Mouse (Mus musculus) heart, embryonic 14.5 days (tissue): Measurements from ENCODE around the gene Dync2li1. TPM values are rescaled to one million over a fixed set of nuclear protein-coding genes. Genes with fewer than 3 reads are reported as not detected.

Experiments
- ATAC-seq: fragments of 200-750 bp; cut with Nextera tagmentation; 2 replicates; pipeline ENCODE4 v1.8.0; 2017; ENCODE audit warnings: low read depth, moderate TSS enrichment; ENCODE audit not compliant: insufficient number of reproducible peaks, insufficient read depth, low FRiP score
- H3K27ac ChIP-seq, 2 experiments: fragments of 200-500 bp in 1 of 2; fragments of 300-500 bp in 1 of 2; sonication (generic) in 1 of 2; replicated peaks in 1 of 2; 2 replicates each; pipeline ENCODE4 v1.5.1; 2012 to 2014; ENCODE audit warnings: low read depth in 2 of 2, low read length in 2 of 2, control low read depth in 1 of 2, mild to moderate bottlenecking in 1 of 2, mixed read lengths in 1 of 2; ENCODE audit not compliant: control insufficient read depth in 1 of 2, insufficient read depth in 1 of 2
- H3K27me3 ChIP-seq: fragments of 300-500 bp; sonication (generic); 2 replicates; pipeline ENCODE4 v1.6.1; 2014; ENCODE audit warnings: mild to moderate bottlenecking, low read length, control low read depth; ENCODE audit not compliant: control insufficient read depth, insufficient read depth
- H3K36me3 ChIP-seq: fragments of 300-500 bp; sonication (generic); 2 replicates; pipeline ENCODE4 v1.6.1; 2014; ENCODE audit warnings: mild to moderate bottlenecking, control low read depth, low read length, mixed read lengths; ENCODE audit not compliant: control insufficient read depth, insufficient read depth
- H3K4me1 ChIP-seq, 2 experiments: fragments of 200-500 bp in 1 of 2; fragments of 300-500 bp in 1 of 2; sonication (generic) in 1 of 2; 2 replicates each; pipeline ENCODE4 v1.6.1; 2012 to 2014; ENCODE audit warnings: low read length in 2 of 2, control low read depth in 1 of 2, mixed read lengths in 1 of 2; ENCODE audit not compliant: control insufficient read depth in 2 of 2, insufficient read depth in 2 of 2
- H3K4me2 ChIP-seq: fragments of 300-500 bp; sonication (generic); 2 replicates; pipeline ENCODE4 v1.6.1; 2014; ENCODE audit warnings: mild to moderate bottlenecking, low read length
- H3K4me3 ChIP-seq, 2 experiments: fragments of 200-500 bp in 1 of 2; fragments of 300-500 bp in 1 of 2; sonication (generic) in 1 of 2; 2 replicates each; pipeline ENCODE4 v1.5.1; 2012 to 2014; ENCODE audit warnings: low read length in 2 of 2, mild to moderate bottlenecking in 2 of 2, control low read depth in 1 of 2, low read depth in 1 of 2, moderate library complexity in 1 of 2; ENCODE audit not compliant: control insufficient read depth in 1 of 2, insufficient read depth in 1 of 2
- H3K9ac ChIP-seq: fragments of 300-500 bp; sonication (generic); 2 replicates; pipeline ENCODE4 v1.6.1; 2014; ENCODE audit warnings: mild to moderate bottlenecking, low read length
- H3K9me3 ChIP-seq: fragments of 300-500 bp; sonication (generic); 2 replicates; pipeline ENCODE4 v1.6.1; 2016; ENCODE audit warnings: low read length, control low read depth; ENCODE audit not compliant: control insufficient read depth
- WGBS: fragments of 180-500 bp; shearing (Covaris S2); extraction: QIAGEN DNeasy Blood & Tissue Kit; methylation state at CpG from one replicate; pipeline ENCODE4 v1.1.7; 2014; 5-methylcytosine and 5-hydroxymethylcytosine counted together
- polyA plus RNA-seq: library from polyadenylated mRNA; unstranded; fragments of >200 nt; fragmentation: Nextera tagmentation; extraction: Ambion mirVana; gene quantifications from 2 replicates; pipeline ENCODE4 v1.2.1, GENCODE M21; 2014

Gene Dync2li1
- polyA plus RNA-seq, 1 experiment from 2014 or later, result 14.9 TPM

GRCm38 (mm10) chr17:84657422-84657732 lies 31.1 kb downstream of the Dync2li1 start:
- Histone ChIP-seq H3K36me3 (no peaks in the 10 kb centered on the region), H3K4me1 (no peaks in the 10 kb centered on the region), H3K27me3 (no peaks in the 10 kb centered on the region), H3K9ac (no peak overlapping the region), H3K4me3 (no peak overlapping the region), H3K9me3 (no peaks in the 10 kb centered on the region), H3K4me2 (no peak overlapping the region), H3K27ac (no peak overlapping the region)
- 85% methylated on average over 3 of the region's 3 CpGs for WGBS
- no peak for ATAC-seq

- H3K9ac ChIP-seq, result no peak overlapping the region
- 77% methylated on average over 7 of the region's 7 CpGs for WGBS
- no peaks in the 10 kb centered on the region for H3K36me3 ChIP-seq
- H3K4me1 ChIP-seq, result no peaks in the 10 kb centered on the region
- no peaks in the 10 kb centered on the region for H3K27me3 ChIP-seq
- H3K4me3 ChIP-seq, result no peak overlapping the region
- ATAC-seq, result no peak
- H3K9me3 ChIP-seq, result no peaks in the 10 kb centered on the region
- H3K4me2 ChIP-seq, result no peak overlapping the region
- H3K27ac ChIP-seq, result no peak overlapping the region
Measured at GRCm38 (mm10) chr17:84657782-84658181, 31.5 kb downstream of the Dync2li1 start.

GRCm38 (mm10) chr17:84658195-84658594 lies 31.9 kb downstream of the Dync2li1 start:
- Histone ChIP-seq H3K4me1 (no peaks in the 10 kb centered on the region), H3K4me2 (no peak overlapping the region), H3K36me3 (no peaks in the 10 kb centered on the region), H3K4me3 (no peak overlapping the region), H3K27ac (no peak overlapping the region), H3K27me3 (no peaks in the 10 kb centered on the region), H3K9ac (no peak overlapping the region), H3K9me3 (no peaks in the 10 kb centered on the region)
- WGBS, result 39% methylated on average over 5 of the region's 5 CpGs
- ATAC-seq, result no peak

GRCm38 (mm10) chr17:84658951-84659350 lies 32.7 kb downstream of the Dync2li1 start:
- H3K27ac ChIP-seq, result no peak overlapping the region
- H3K4me3 ChIP-seq, result no peak overlapping the region
- H3K4me2 ChIP-seq, result no peak overlapping the region
- no peaks in the 10 kb centered on the region for H3K27me3 ChIP-seq
- H3K36me3 ChIP-seq, result no peaks in the 10 kb centered on the region
- H3K9ac ChIP-seq, result no peak overlapping the region
- H3K4me1 ChIP-seq, result no peaks in the 10 kb centered on the region
- WGBS, result 77% methylated on average over 8 of the region's 8 CpGs
- no peak for ATAC-seq
- no peaks in the 10 kb centered on the region for H3K9me3 ChIP-seq

- Histone ChIP-seq H3K36me3 (no peaks in the 10 kb centered on the region), H3K4me2 (no peak overlapping the region), H3K4me3 (no peak overlapping the region), H3K4me1 (peaks cover 0 to 8% of the 10 kb centered on the region in 2 experiments; a peak in 2 of 4 replicates), H3K9me3 (no peaks in the 10 kb centered on the region), H3K27me3 (no peaks in the 10 kb centered on the region), H3K27ac (no peak overlapping the region), H3K9ac (no peak overlapping the region)
- ATAC-seq, result no peak
- WGBS, result 26% methylated on average over 10 of the region's 10 CpGs
Measured at GRCm38 (mm10) chr17:84665053-84665452, 38.8 kb downstream of the Dync2li1 start.

GRCm38 (mm10) chr17:84665691-84666090 lies 39.4 kb downstream of the Dync2li1 start:
- WGBS, result 41% methylated on average over 9 of the region's 9 CpGs
- Histone ChIP-seq H3K9me3 (no peaks in the 10 kb centered on the region), H3K4me2 (no peak overlapping the region), H3K27ac (no peak overlapping the region), H3K4me3 (no peak overlapping the region), H3K4me1 (peaks cover 0 to 8% of the 10 kb centered on the region in 2 experiments; a peak in 2 of 4 replicates), H3K27me3 (no peaks in the 10 kb centered on the region), H3K9ac (no peak overlapping the region), H3K36me3 (no peaks in the 10 kb centered on the region)
- ATAC-seq, result no peak

GRCm38 (mm10) chr17:84667848-84668247 lies 41.6 kb downstream of the Dync2li1 start:
- Histone ChIP-seq H3K4me3 (no peak overlapping the region), H3K9ac (no peak overlapping the region), H3K4me2 (no peak overlapping the region), H3K4me1 (peaks cover 0 to 8% of the 10 kb centered on the region in 2 experiments; a peak in 2 of 4 replicates), H3K36me3 (no peaks in the 10 kb centered on the region), H3K27me3 (no peaks in the 10 kb centered on the region), H3K9me3 (no peaks in the 10 kb centered on the region), H3K27ac (no peak overlapping the region)
- WGBS, result 81% methylated on average over 3 of the region's 3 CpGs
- ATAC-seq, result no peak
